Mouse (Mus musculus) heart, embryonic 11.5 days (tissue): ENCODE measurements around the gene Gm17387. TPM values are rescaled to one million over a fixed set of nuclear protein-coding genes. Genes with fewer than 3 reads are reported as not detected.

ENCODE experiments used
- ATAC-seq: fragments of 200-750 bp; cut with Nextera tagmentation; replicated peaks from 2 replicates; pipeline ENCODE4 v1.8.0; 2017; ENCODE audit warnings: moderate library complexity; ENCODE audit not compliant: insufficient number of reproducible peaks, low FRiP score, low TSS enrichment
- H3K27ac ChIP-seq: fragments of 300-500 bp; sonication (generic); 2 replicates; pipeline ENCODE4 v1.5.1; 2014; ENCODE audit warnings: mild to moderate bottlenecking, low read depth, low read length
- H3K27me3 ChIP-seq: fragments of 300-500 bp; sonication (generic); 2 replicates; pipeline ENCODE4 v1.6.1; 2014; ENCODE audit warnings: mild to moderate bottlenecking, low read length, mixed read lengths; ENCODE audit not compliant: control insufficient read depth, insufficient read depth
- H3K36me3 ChIP-seq: fragments of 300-500 bp; sonication (generic); 2 replicates; pipeline ENCODE4 v1.6.1; 2014; ENCODE audit warnings: mild to moderate bottlenecking, low read length, moderate library complexity, mixed read lengths; ENCODE audit not compliant: control insufficient read depth, insufficient read depth
- H3K4me1 ChIP-seq: fragments of 300-500 bp; sonication (generic); 2 replicates; pipeline ENCODE4 v1.6.1; 2014; ENCODE audit warnings: low read length; ENCODE audit not compliant: control insufficient read depth, insufficient read depth
- H3K4me2 ChIP-seq: fragments of 300-500 bp; sonication (generic); 2 replicates; pipeline ENCODE4 v1.6.1; 2014; ENCODE audit warnings: mild to moderate bottlenecking, moderate library complexity
- H3K4me3 ChIP-seq: fragments of 300-500 bp; sonication (generic); 2 replicates; pipeline ENCODE4 v1.5.1; 2014; ENCODE audit warnings: low read depth, low read length
- H3K9ac ChIP-seq: fragments of 300-500 bp; sonication (generic); 2 replicates; pipeline ENCODE4 v1.6.1; 2014; ENCODE audit warnings: mild to moderate bottlenecking, low read depth, low read length, moderate library complexity
- H3K9me3 ChIP-seq: fragments of 300-500 bp; sonication (generic); replicated peaks from 2 replicates; pipeline ENCODE4 v1.6.1; 2016; ENCODE audit warnings: low read length; ENCODE audit not compliant: control insufficient read depth
- WGBS: fragments of 180-500 bp; shearing (Covaris S2); extraction: QIAGEN DNeasy Blood & Tissue Kit; methylation state at CpG from one replicate; pipeline ENCODE4 v1.1.7; 2014; ENCODE audit not compliant: insufficient replicate concordance; 5-methylcytosine and 5-hydroxymethylcytosine counted together
- polyA plus RNA-seq: library from polyadenylated mRNA; unstranded; fragments of >200 nt; fragmentation: Nextera tagmentation; extraction: Ambion mirVana; gene quantifications from 2 replicates; pipeline ENCODE4 v1.2.1, GENCODE M21; 2014

Gene Gm17387
- polyA plus RNA-seq, 1 experiment from 2014 or later = not detected

DNA sequence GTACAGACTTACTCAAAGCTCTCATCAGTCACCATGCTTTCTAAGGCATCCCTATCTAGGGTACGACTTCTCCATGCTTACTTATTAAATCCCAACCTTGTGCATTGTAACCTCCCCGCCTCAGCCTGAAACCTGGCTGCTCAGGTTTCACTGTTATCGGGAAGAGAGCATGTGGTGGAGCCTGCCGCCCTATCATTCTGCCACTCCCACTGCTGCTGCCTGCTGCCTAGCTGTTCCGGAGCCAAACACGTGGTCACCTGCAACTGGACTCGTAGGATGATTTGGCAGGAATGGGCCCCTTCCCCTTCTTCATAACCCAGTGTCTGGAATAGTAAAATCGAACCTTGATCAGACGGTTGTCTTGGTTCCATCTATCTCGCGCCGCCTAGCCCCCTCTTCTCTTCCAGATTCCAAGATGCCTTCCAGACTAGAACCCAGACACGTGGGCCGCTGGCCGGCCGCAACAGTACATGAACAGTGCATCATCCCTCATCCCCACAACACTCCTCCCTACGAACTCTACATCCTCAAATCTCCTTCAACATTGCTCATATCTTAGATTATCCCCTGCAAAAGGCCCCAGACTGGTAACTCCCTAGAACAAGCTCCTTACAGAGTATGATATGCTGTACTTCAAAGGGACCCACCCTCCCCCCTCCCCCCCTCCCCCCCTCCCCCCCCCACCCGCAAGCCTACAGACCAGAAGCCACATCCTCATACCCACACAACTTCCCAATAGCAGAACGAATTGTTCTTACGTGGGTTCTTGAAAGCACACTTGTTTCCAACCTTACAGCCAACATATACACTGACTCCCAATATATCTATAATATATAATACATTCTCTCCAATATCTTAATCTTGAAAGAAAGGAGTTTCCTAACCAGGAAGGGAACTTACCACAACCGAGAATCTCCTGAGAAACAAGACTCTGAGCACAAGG is 9.4 kb downstream of the Gm17387 start:
- no peak for ATAC-seq
- Histone ChIP-seq H3K4me3 (no peak overlapping the region), H3K9me3 (no peaks in the 10 kb centered on the region), H3K27me3 (no peaks in the 10 kb centered on the region), H3K4me2 (no peak overlapping the region), H3K27ac (no peak overlapping the region), H3K4me1 (no peaks in the 10 kb centered on the region), H3K9ac (no peak overlapping the region), H3K36me3 (no peaks in the 10 kb centered on the region)
- 54% methylated on average over 20 of the region's 21 CpGs for WGBS

- Histone ChIP-seq H3K4me3 (no peak overlapping the region), H3K4me2 (no peak overlapping the region), H3K27ac (no peak overlapping the region), H3K27me3 (no peaks in the 10 kb centered on the region), H3K36me3 (no peaks in the 10 kb centered on the region), H3K4me1 (no peaks in the 10 kb centered on the region), H3K9ac (no peak overlapping the region), H3K9me3 (no peaks in the 10 kb centered on the region)
- 90% methylated on average over 4 of the region's 4 CpGs for WGBS
- no peak for ATAC-seq
Measured at GRCm38 (mm10) chr7:141039386-141040107, 10.6 kb downstream of the Gm17387 start.

- H3K9me3 ChIP-seq = no peaks in the 10 kb centered on the region
- 46% methylated on average over 6 of the region's 9 CpGs for WGBS
- H3K4me3 ChIP-seq = no peak overlapping the region
- peak overlapping the region; percentile 71 for H3K27ac ChIP-seq
- H3K36me3 ChIP-seq = no peaks in the 10 kb centered on the region
- H3K9ac ChIP-seq = no peak overlapping the region
- H3K27me3 ChIP-seq = no peaks in the 10 kb centered on the region
- H3K4me2 ChIP-seq = no peak overlapping the region
- H3K4me1 ChIP-seq = no peaks in the 10 kb centered on the region
- ATAC-seq = no peak
Measured at GRCm38 (mm10) chr7:141040867-141041606, 12.1 kb downstream of the Gm17387 start.

GRCm38 (mm10) chr7:141041661-141042060 is 12.7 kb downstream of the Gm17387 start:
- Histone ChIP-seq H3K27me3 (no peaks in the 10 kb centered on the region), H3K4me2 (no peak overlapping the region), H3K36me3 (no peaks in the 10 kb centered on the region), H3K27ac (peak overlapping the region; percentile 71), H3K9ac (no peak overlapping the region), H3K9me3 (no peaks in the 10 kb centered on the region), H3K4me3 (no peak overlapping the region), H3K4me1 (no peaks in the 10 kb centered on the region)
- WGBS = 23% methylated on average over 5 of the region's 5 CpGs
- 0 out of 2 replicates have a peak, but pooled peaks have one; percentile 71 for ATAC-seq

DNA sequence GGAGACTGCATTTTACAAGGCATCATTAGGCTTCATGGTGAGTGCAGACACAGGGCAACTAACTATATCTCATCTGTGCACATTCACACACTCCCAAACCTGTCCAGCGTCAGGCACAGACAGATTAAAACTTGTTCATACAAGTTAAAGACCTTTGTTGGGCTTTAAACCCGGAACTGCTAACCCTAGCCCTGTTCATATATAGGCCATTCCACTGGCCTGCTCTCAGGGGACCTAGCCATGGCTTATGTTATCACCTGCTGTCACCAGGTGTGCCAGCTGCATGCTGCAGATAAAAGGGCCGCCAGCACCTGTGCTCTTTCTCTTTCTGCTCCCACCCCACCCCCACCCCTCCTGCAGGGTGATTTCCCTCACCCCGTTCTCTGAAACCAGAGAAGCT is 13.6 kb downstream of the Gm17387 start:
- Histone ChIP-seq H3K9ac (no peak overlapping the region), H3K4me2 (no peak overlapping the region), H3K4me3 (no peak overlapping the region), H3K27me3 (peaks cover 5% of the 10 kb centered on the region; the same call in 1 of the 2 replicates), H3K36me3 (no peaks in the 10 kb centered on the region), H3K9me3 (no peaks in the 10 kb centered on the region), H3K4me1 (peaks cover 6% of the 10 kb centered on the region; the same call in 1 of the 2 replicates), H3K27ac (no peak overlapping the region)
- no peak for ATAC-seq
- 30% methylated on average over 4 of the region's 4 CpGs for WGBS

DNA sequence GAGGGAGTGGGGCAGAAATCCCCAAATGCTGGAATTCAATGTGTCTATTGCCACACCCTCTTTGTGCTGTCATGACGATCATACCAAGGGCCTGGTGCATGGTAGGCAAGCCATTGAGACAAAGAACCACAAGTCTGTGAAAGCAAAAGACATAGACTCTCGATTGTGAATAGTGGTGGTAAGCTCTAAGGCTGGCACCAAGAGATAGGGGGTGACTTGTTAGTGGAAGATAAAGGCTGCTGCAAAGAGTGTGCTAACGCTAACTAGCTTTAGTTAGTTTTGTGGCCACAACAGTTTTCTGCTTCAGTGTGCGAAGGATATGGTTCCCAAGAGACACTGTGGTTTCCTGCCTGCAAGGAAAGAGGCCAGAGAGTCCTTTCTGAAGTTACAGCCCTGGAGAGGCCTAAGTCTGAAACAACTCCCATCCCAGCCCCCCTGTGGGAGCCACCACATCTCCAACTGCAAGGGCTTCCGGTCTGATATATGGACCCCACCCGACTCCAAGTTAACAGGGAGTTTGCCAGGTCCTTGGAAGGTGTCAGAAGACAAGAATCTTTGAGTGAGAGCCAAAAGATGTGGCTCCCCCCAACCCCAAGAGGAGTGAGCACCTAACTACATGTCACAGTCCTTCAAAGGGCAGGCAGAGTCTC is 18.1 kb downstream of the Gm17387 start:
- ATAC-seq = no peak
- Histone ChIP-seq H3K36me3 (no peaks in the 10 kb centered on the region), H3K4me3 (no peak overlapping the region), H3K4me1 (peaks cover 10% of the 10 kb centered on the region; the same call in 1 of the 2 replicates), H3K9me3 (no peaks in the 10 kb centered on the region), H3K9ac (peak overlapping the region; percentile 22), H3K27me3 (peaks cover 5% of the 10 kb centered on the region; the same call in 1 of the 2 replicates), H3K27ac (peak overlapping the region; percentile 59), H3K4me2 (peak overlapping the region; percentile 90)
- WGBS = 54% methylated on average over 6 of the region's 6 CpGs

DNA sequence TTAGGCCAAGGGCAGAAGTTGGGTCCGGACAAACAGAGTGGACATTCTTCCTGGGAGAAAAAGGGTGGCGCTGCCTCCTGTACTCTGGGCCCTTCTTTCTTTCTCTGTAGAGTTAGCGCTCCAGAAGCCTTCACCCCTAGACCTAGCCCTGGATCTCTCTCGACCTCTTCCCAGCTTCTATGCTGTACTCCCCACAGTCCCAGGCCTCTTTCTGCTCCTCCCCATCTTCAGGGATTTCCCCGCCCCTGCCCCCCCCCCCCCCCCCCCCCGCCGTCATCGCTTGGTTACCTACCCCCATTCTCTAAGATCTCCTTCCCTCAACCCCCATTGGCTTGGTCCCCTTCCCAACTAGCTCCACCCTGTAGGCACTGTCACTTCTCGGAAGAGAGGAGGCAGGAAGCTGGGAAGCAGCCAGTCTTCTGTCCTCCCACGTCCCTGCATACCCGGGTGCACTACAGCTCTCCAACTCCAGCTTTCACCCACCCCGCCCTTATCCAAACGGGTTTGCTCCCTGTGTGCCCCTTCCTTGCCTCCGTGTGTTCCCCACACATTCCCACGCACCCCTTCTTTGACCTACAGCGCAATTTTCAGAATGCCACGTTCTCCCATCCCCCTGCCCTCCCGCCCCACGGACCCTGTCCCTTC is 18.8 kb downstream of the Gm17387 start:
- peak; percentile 75; the same call in 1 of the 2 replicates for ATAC-seq
- Histone ChIP-seq H3K36me3 (no peaks in the 10 kb centered on the region), H3K27me3 (peaks cover 5% of the 10 kb centered on the region; the same call in 1 of the 2 replicates), H3K9ac (peak overlapping the region; percentile 59; the same call in 1 of the 2 replicates), H3K4me1 (peaks cover 10% of the 10 kb centered on the region; the same call in 1 of the 2 replicates), H3K4me3 (peak overlapping the region; percentile 45), H3K9me3 (no peaks in the 10 kb centered on the region), H3K4me2 (peak overlapping the region; percentile 90), H3K27ac (peak overlapping the region; percentile 59)
- WGBS = 6% methylated on average over 15 of the region's 19 CpGs
